Mouse (Mus musculus) bone marrow, adult 2 months (tissue): Measurements from ENCODE around the gene Sult1b1.

Source experiments
- CTCF ChIP-seq: fragments of 200-500 bp; IDR thresholded peaks from 2 replicates; pipeline ENCODE4 v1.5.1; 2011; ENCODE audit warnings: low read length, control low read depth; ENCODE audit not compliant: control insufficient read depth, insufficient read depth
- POLR2A ChIP-seq: fragments of 200-500 bp; IDR thresholded peaks from 2 replicates; pipeline ENCODE4 v1.6.1; 2011; ENCODE audit warnings: low read depth, mild to moderate bottlenecking, control low read depth, low read length, borderline replicate concordance; ENCODE audit not compliant: control insufficient read depth

- TF ChIP-seq CTCF (no peak), POLR2A (no peak)
Observed at GRCm38 (mm10) chr5:87560145-87560544, 22.1 kb upstream of the Sult1b1 start.
